Mouse (Mus musculus): ENCODE data around the gene Hsdl1. TPM values are rescaled to one million over a fixed set of nuclear protein-coding genes. Genes with fewer than 3 reads are reported as not detected.

Gene Hsdl1
- polyA plus RNA-seq, 1 experiment from 2014 or later: 36.3 TPM

GRCm38 (mm10) chr8:119571135-119571534 is 3.8 kb downstream of the Hsdl1 start:
- Histone ChIP-seq H3K9me3 (replicated peaks; ENCODE audit: control insufficient read depth, low read length) (no peaks in the 10 kb centered on the region), H3K9ac (ENCODE audit: low read depth, low read length) (no peak overlapping the region), H3K4me1 (ENCODE audit: control insufficient read depth, insufficient read depth, low read length) (0 out of 2 replicates have a peak, but pooled peaks cover 9% of the 10 kb centered on the region), H3K27ac (ENCODE audit: low read depth, low read length) (no peak overlapping the region), H3K4me2 (no peak overlapping the region), H3K4me3 (ENCODE audit: low read depth, low read length) (no peak overlapping the region), H3K36me3 (ENCODE audit: control insufficient read depth, insufficient read depth, low read length) (no peaks in the 10 kb centered on the region; the same call in 1 of the 2 replicates), H3K27me3 (ENCODE audit: control insufficient read depth, insufficient read depth, low read length) (peaks cover 9% of the 10 kb centered on the region)
- 89% methylated on average over 6 of the region's 6 CpGs for whole genome bisulfite sequencing (ENCODE audit: insufficient replicate concordance)
- no peak for ATAC-seq (replicated peaks; ENCODE audit: insufficient number of reproducible peaks, low FRiP score, low TSS enrichment)

- Histone ChIP-seq H3K36me3 (ENCODE audit: control insufficient read depth, insufficient read depth, low read length) (peaks cover 8% of the 10 kb centered on the region), H3K4me2 (no peak overlapping the region; the same call in 1 of the 2 replicates), H3K4me3 (ENCODE audit: low read depth, low read length) (no peak overlapping the region), H3K27me3 (ENCODE audit: control insufficient read depth, insufficient read depth, low read length) (peaks cover 3% of the 10 kb centered on the region; the same call in 1 of the 2 replicates), H3K9me3 (replicated peaks; ENCODE audit: control insufficient read depth, low read length) (no peaks in the 10 kb centered on the region), H3K27ac (ENCODE audit: low read depth, low read length) (no peak overlapping the region), H3K9ac (ENCODE audit: low read depth, low read length) (no peak overlapping the region), H3K4me1 (ENCODE audit: control insufficient read depth, insufficient read depth, low read length) (0 out of 2 replicates have a peak, but pooled peaks cover 6% of the 10 kb centered on the region)
- 40% methylated on average over 4 of the region's 4 CpGs for WGBS (ENCODE audit: insufficient replicate concordance)
- no peak for ATAC-seq (replicated peaks; ENCODE audit: insufficient number of reproducible peaks, low FRiP score, low TSS enrichment)
Measured at GRCm38 (mm10) chr8:119569881-119570280, 5.1 kb downstream of the Hsdl1 start.

GRCm38 (mm10) chr8:119568951-119569350 is 6.0 kb downstream of the Hsdl1 start:
- 59% methylated on average over 7 of the region's 7 CpGs for WGBS (ENCODE audit: insufficient replicate concordance)
- Histone ChIP-seq H3K27me3 (ENCODE audit: control insufficient read depth, insufficient read depth, low read length) (peaks cover 3% of the 10 kb centered on the region; the same call in 1 of the 2 replicates), H3K9me3 (replicated peaks; ENCODE audit: control insufficient read depth, low read length) (no peaks in the 10 kb centered on the region), H3K9ac (ENCODE audit: low read depth, low read length) (no peak overlapping the region), H3K4me2 (no peak overlapping the region), H3K4me1 (ENCODE audit: control insufficient read depth, insufficient read depth, low read length) (0 out of 2 replicates have a peak, but pooled peaks cover 3% of the 10 kb centered on the region), H3K27ac (ENCODE audit: low read depth, low read length) (no peak overlapping the region), H3K36me3 (ENCODE audit: control insufficient read depth, insufficient read depth, low read length) (peaks cover 8% of the 10 kb centered on the region), H3K4me3 (ENCODE audit: low read depth, low read length) (no peak overlapping the region)
- no peak for ATAC-seq (replicated peaks; ENCODE audit: insufficient number of reproducible peaks, low FRiP score, low TSS enrichment)

GRCm38 (mm10) chr8:119568251-119568650 is 6.7 kb downstream of the Hsdl1 start:
- Histone ChIP-seq H3K9ac (ENCODE audit: low read depth, low read length) (no peak overlapping the region), H3K4me3 (ENCODE audit: low read depth, low read length) (no peak overlapping the region), H3K27me3 (ENCODE audit: control insufficient read depth, insufficient read depth, low read length) (peaks cover 3% of the 10 kb centered on the region; the same call in 1 of the 2 replicates), H3K4me2 (no peak overlapping the region), H3K27ac (ENCODE audit: low read depth, low read length) (no peak overlapping the region), H3K36me3 (ENCODE audit: control insufficient read depth, insufficient read depth, low read length) (peaks cover 13% of the 10 kb centered on the region), H3K4me1 (ENCODE audit: control insufficient read depth, insufficient read depth, low read length) (no peaks in the 10 kb centered on the region), H3K9me3 (replicated peaks; ENCODE audit: control insufficient read depth, low read length) (no peaks in the 10 kb centered on the region)
- 85% methylated on average over 9 of the region's 9 CpGs for WGBS (ENCODE audit: insufficient replicate concordance)
- ATAC-seq (replicated peaks; ENCODE audit: insufficient number of reproducible peaks, low FRiP score, low TSS enrichment): no peak

GRCm38 (mm10) chr8:119566367-119566766 is 8.6 kb downstream of the Hsdl1 start:
- Histone ChIP-seq H3K36me3 (ENCODE audit: control insufficient read depth, insufficient read depth, low read length) (peaks cover 16% of the 10 kb centered on the region), H3K27me3 (ENCODE audit: control insufficient read depth, insufficient read depth, low read length) (no peaks in the 10 kb centered on the region), H3K9ac (ENCODE audit: low read depth, low read length) (no peak overlapping the region), H3K27ac (ENCODE audit: low read depth, low read length) (no peak overlapping the region), H3K9me3 (replicated peaks; ENCODE audit: control insufficient read depth, low read length) (no peaks in the 10 kb centered on the region), H3K4me3 (ENCODE audit: low read depth, low read length) (no peak overlapping the region), H3K4me1 (ENCODE audit: control insufficient read depth, insufficient read depth, low read length) (no peaks in the 10 kb centered on the region), H3K4me2 (no peak overlapping the region)
- ATAC-seq (replicated peaks; ENCODE audit: insufficient number of reproducible peaks, low FRiP score, low TSS enrichment): no peak
- 67% methylated on average over 11 of the region's 11 CpGs for WGBS (ENCODE audit: insufficient replicate concordance)

GRCm38 (mm10) chr8:119563849-119564251 is 11.1 kb downstream of the Hsdl1 start:
- no peak overlapping the region for H3K27ac ChIP-seq (ENCODE audit: low read depth, low read length)
- H3K4me2 ChIP-seq: no peak overlapping the region
- H3K36me3 ChIP-seq (ENCODE audit: control insufficient read depth, insufficient read depth, low read length): peaks cover 16% of the 10 kb centered on the region
- ATAC-seq (replicated peaks; ENCODE audit: insufficient number of reproducible peaks, low FRiP score, low TSS enrichment): no peak
- H3K4me3 ChIP-seq (ENCODE audit: low read depth, low read length): no peak overlapping the region
- no peaks in the 10 kb centered on the region for H3K9me3 ChIP-seq (replicated peaks; ENCODE audit: control insufficient read depth, low read length)
- 92% methylated on average over 14 of the region's 14 CpGs for WGBS (ENCODE audit: insufficient replicate concordance)
- H3K27me3 ChIP-seq (ENCODE audit: control insufficient read depth, insufficient read depth, low read length): no peaks in the 10 kb centered on the region
- no peak overlapping the region for H3K9ac ChIP-seq (ENCODE audit: low read depth, low read length)
- peaks cover 4% of the 10 kb centered on the region; the same call in 1 of the 2 replicates for H3K4me1 ChIP-seq (ENCODE audit: control insufficient read depth, insufficient read depth, low read length)

- Histone ChIP-seq H3K27me3 (ENCODE audit: control insufficient read depth, insufficient read depth, low read length) (no peaks in the 10 kb centered on the region), H3K36me3 (ENCODE audit: control insufficient read depth, insufficient read depth, low read length) (peaks cover 9% of the 10 kb centered on the region), H3K27ac (ENCODE audit: low read depth, low read length) (0 out of 2 replicates have a peak overlapping the region, but pooled peaks have one; percentile 86), H3K9ac (ENCODE audit: low read depth, low read length) (no peak overlapping the region), H3K9me3 (replicated peaks; ENCODE audit: control insufficient read depth, low read length) (no peaks in the 10 kb centered on the region), H3K4me3 (ENCODE audit: low read depth, low read length) (no peak overlapping the region; the same call in 1 of the 2 replicates), H3K4me1 (ENCODE audit: control insufficient read depth, insufficient read depth, low read length) (peaks cover 19% of the 10 kb centered on the region), H3K4me2 (peak overlapping the region; percentile 73)
- 79% methylated on average over 6 of the region's 6 CpGs for WGBS (ENCODE audit: insufficient replicate concordance)
- ATAC-seq (replicated peaks; ENCODE audit: insufficient number of reproducible peaks, low FRiP score, low TSS enrichment): no peak
Measured at GRCm38 (mm10) chr8:119559402-119559720, 15.6 kb downstream of the Hsdl1 start.

GRCm38 (mm10) chr8:119558603-119559401 is 16.2 kb downstream of the Hsdl1 start, which contains the start of gene Mbtps1:
Gene Mbtps1 (minus strand): TSS chr8:119558735.
- peak within 1 kb of the TSS; percentile 86 for H3K27ac ChIP-seq (ENCODE audit: low read depth, low read length)
- ATAC-seq (replicated peaks; ENCODE audit: insufficient number of reproducible peaks, low FRiP score, low TSS enrichment): peak; percentile 97
- WGBS (ENCODE audit: insufficient replicate concordance): 8% methylated on average over 48 of the region's 63 CpGs
- no peaks in the 10 kb centered on the region for H3K27me3 ChIP-seq (ENCODE audit: control insufficient read depth, insufficient read depth, low read length)
- H3K4me2 ChIP-seq: peak within 1 kb of the TSS; percentile 88
- H3K4me3 ChIP-seq (ENCODE audit: low read depth, low read length): peak within 1 kb of the TSS; percentile 88
- peaks cover 7% of the 10 kb centered on the region for H3K36me3 ChIP-seq (ENCODE audit: control insufficient read depth, insufficient read depth, low read length)
- H3K9ac ChIP-seq (ENCODE audit: low read depth, low read length): peak within 1 kb of the TSS; percentile 93
- H3K9me3 ChIP-seq (replicated peaks; ENCODE audit: control insufficient read depth, low read length): no peaks in the 10 kb centered on the region
- peaks cover 21% of the 10 kb centered on the region for H3K4me1 ChIP-seq (ENCODE audit: control insufficient read depth, insufficient read depth, low read length)
